Mouse (Mus musculus) kidney, embryonic 15.5 days (tissue): Measurements from ENCODE around the gene Rhebl1. TPM values are rescaled to one million over a fixed set of nuclear protein-coding genes. Genes with fewer than 3 reads are reported as not detected.
A peak's percentile ranks its signal among the peaks of the same experiment; 100 is the strongest.

Experiments
- ATAC-seq: fragments of 200-750 bp; cut with Nextera tagmentation; replicated peaks from 2 replicates; pipeline ENCODE4 v1.8.0; 2017; ENCODE audit warnings: moderate TSS enrichment; ENCODE audit not compliant: low FRiP score
- H3K27ac ChIP-seq: fragments of 300-500 bp; sonication (generic); 2 replicates; pipeline ENCODE4 v1.5.1; 2015; ENCODE audit warnings: mild to moderate bottlenecking, inconsistent platforms
- H3K27me3 ChIP-seq: fragments of 300-500 bp; sonication (generic); 2 replicates; pipeline ENCODE4 v1.6.1; 2015; ENCODE audit warnings: inconsistent platforms
- H3K36me3 ChIP-seq: fragments of 300-500 bp; sonication (generic); 2 replicates; pipeline ENCODE4 v1.6.1; 2015; ENCODE audit warnings: inconsistent platforms
- H3K4me1 ChIP-seq: fragments of 300-500 bp; sonication (generic); 2 replicates; pipeline ENCODE4 v1.6.1; 2015; ENCODE audit warnings: inconsistent platforms
- H3K4me2 ChIP-seq: fragments of 300-500 bp; sonication (generic); 2 replicates; pipeline ENCODE4 v1.6.1; 2015; ENCODE audit warnings: moderate library complexity, mild to moderate bottlenecking, inconsistent platforms
- H3K4me3 ChIP-seq: fragments of 300-500 bp; sonication (generic); replicated peaks from 2 replicates; pipeline ENCODE4 v1.5.1; 2015; ENCODE audit warnings: mild to moderate bottlenecking, inconsistent platforms
- H3K9ac ChIP-seq: fragments of 300-500 bp; sonication (generic); 2 replicates; pipeline ENCODE4 v1.6.1; 2015; ENCODE audit warnings: mild to moderate bottlenecking, inconsistent platforms
- H3K9me3 ChIP-seq: fragments of 300-500 bp; sonication (generic); replicated peaks from 2 replicates; pipeline ENCODE4 v1.6.1; 2016; ENCODE audit warnings: inconsistent platforms
- WGBS: fragments of 180-500 bp; shearing (Covaris S2); methylation state at CpG from one replicate; pipeline ENCODE4 v1.1.7; 2015; ENCODE audit warnings: mixed read lengths; 5-methylcytosine and 5-hydroxymethylcytosine counted together
- polyA plus RNA-seq: library from polyadenylated mRNA; unstranded; fragments of >200 nt; fragmentation: Nextera tagmentation; extraction: Ambion mirVana; gene quantifications from 2 replicates; pipeline ENCODE4 v1.2.1, GENCODE M21; 2015

Rhebl1 gene
- polyA plus RNA-seq, 1 experiment from 2014 or later = 20.5 TPM

- Histone ChIP-seq H3K27me3 (no peaks in the 10 kb centered on the region), H3K4me2 (peak overlapping the region; percentile 97), H3K4me1 (peaks cover 42% of the 10 kb centered on the region), H3K27ac (peak overlapping the region; percentile 98; the same call in 1 of the 2 replicates), H3K9ac (peak overlapping the region; percentile 99), H3K4me3 (peak overlapping the region; percentile 99), H3K9me3 (no peaks in the 10 kb centered on the region), H3K36me3 (peaks cover 32% of the 10 kb centered on the region)
- 32% methylated on average over 11 of the region's 11 CpGs for WGBS
- no peak for ATAC-seq
These were observed 25.8 kb downstream of the Rhebl1 start for GRCm38 (mm10) chr15:98868346-98869063.

DNA sequence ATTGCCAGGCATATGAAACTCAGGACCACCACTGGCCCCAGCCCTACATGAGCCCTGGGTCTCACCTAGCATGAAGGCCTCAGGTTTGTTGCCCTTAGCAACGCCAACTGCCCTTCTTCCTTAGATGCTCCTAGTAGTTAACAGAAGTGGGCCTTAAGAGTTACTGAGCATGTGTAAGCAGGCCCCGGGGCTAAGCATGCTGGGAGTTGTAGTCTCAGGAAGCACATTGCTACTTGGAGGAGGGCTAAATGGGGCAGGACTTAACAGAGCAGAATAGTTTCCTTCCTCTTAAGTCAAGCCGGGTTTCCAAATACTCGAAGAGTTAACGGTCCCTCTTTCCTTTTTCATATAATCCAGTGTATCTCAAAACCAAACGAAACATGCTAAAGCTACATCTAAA is 27.0 kb downstream of the Rhebl1 start:
- H3K9ac ChIP-seq = no peak overlapping the region
- H3K4me1 ChIP-seq = peaks cover 33% of the 10 kb centered on the region
- H3K36me3 ChIP-seq = peaks cover 44% of the 10 kb centered on the region
- ATAC-seq = no peak
- H3K27ac ChIP-seq = no peak overlapping the region
- H3K4me2 ChIP-seq = peak overlapping the region; percentile 97
- no peaks in the 10 kb centered on the region for H3K27me3 ChIP-seq
- H3K9me3 ChIP-seq = no peaks in the 10 kb centered on the region
- WGBS = 54% methylated on average over 6 of the region's 6 CpGs
- H3K4me3 ChIP-seq = 0 out of 2 replicates have a peak overlapping the region, but pooled peaks have one; percentile 99

- 93% methylated on average over 5 of the region's 5 CpGs for WGBS
- peaks cover 52% of the 10 kb centered on the region for H3K36me3 ChIP-seq
- no peak overlapping the region for H3K9ac ChIP-seq
- no peak for ATAC-seq
- H3K4me3 ChIP-seq = no peak overlapping the region
- H3K27ac ChIP-seq = no peak overlapping the region
- no peaks in the 10 kb centered on the region for H3K27me3 ChIP-seq
- H3K9me3 ChIP-seq = no peaks in the 10 kb centered on the region
- H3K4me1 ChIP-seq = peaks cover 33% of the 10 kb centered on the region
- H3K4me2 ChIP-seq = no peak overlapping the region
These were observed 27.8 kb downstream of the Rhebl1 start for GRCm38 (mm10) chr15:98866501-98866900.

- Histone ChIP-seq H3K36me3 (peaks cover 60% of the 10 kb centered on the region), H3K4me3 (no peak overlapping the region), H3K4me2 (no peak overlapping the region), H3K9me3 (no peaks in the 10 kb centered on the region), H3K27me3 (no peaks in the 10 kb centered on the region), H3K9ac (no peak overlapping the region), H3K27ac (no peak overlapping the region), H3K4me1 (peaks cover 33% of the 10 kb centered on the region)
- ATAC-seq = no peak
- WGBS = 98% methylated on average over 8 of the region's 8 CpGs
These were observed 28.6 kb downstream of the Rhebl1 start for GRCm38 (mm10) chr15:98865771-98866170.

DNA sequence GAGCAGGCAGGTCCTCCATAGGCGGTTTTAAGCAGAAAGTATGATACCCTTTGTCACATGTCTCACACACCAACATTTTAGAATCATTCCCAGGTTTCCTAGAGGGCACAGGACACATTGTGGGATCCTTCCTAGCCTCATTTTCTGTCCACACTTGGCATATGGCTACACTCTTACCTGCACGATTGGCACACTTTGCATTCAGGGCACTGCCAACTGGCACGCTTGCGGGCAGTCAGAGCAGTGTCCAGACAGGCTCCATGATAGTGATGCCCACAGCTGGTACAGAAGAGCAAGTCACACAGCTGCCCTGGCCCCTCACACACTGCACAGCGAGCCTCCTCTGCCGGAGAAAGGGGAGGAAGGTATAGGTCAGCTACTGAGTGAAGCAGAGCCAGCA is 29.4 kb downstream of the Rhebl1 start:
- Histone ChIP-seq H3K9me3 (no peaks in the 10 kb centered on the region), H3K36me3 (peaks cover 68% of the 10 kb centered on the region)
- WGBS = 94% methylated on average over 6 of the region's 6 CpGs

DNA sequence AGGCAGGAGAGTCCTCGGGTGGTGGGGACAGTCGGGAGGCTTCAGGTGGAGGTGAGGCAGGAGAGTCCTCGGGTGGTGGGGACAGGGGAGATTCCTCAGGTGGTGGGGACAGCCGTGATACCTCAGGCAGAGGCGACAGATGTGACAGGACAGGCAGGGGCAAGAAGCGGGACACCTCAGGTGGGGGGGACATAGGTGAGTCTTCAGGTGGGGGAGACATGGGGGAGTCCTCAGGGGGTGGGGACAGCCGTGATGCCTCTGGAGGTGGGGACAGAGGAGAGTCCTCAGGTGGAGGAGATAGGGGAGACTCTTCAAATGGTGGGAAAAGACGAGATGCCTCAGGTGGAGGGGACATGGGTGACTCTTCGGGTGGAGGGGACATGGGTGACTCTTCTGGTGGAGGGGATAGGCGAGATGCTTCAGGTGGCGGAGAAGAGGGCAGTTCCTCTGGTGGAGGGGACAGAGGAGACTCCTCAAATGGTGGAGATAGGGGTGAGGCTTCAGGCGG is 30.8 kb downstream of the Rhebl1 start:
- Histone ChIP-seq H3K27me3 (no peaks in the 10 kb centered on the region), H3K4me2 (no peak overlapping the region), H3K4me3 (no peak overlapping the region), H3K9me3 (no peaks in the 10 kb centered on the region), H3K27ac (no peak overlapping the region), H3K36me3 (peaks cover 82% of the 10 kb centered on the region), H3K4me1 (peaks cover 16% of the 10 kb centered on the region), H3K9ac (no peak overlapping the region)
- WGBS = 87% methylated on average over 12 of the region's 12 CpGs
- no peak for ATAC-seq

More for the DNA sequence above, 29.4 kb downstream of the Rhebl1 start:
- H3K4me3 ChIP-seq = no peak overlapping the region
- H3K27me3 ChIP-seq = no peaks in the 10 kb centered on the region
- no peak overlapping the region for H3K9ac ChIP-seq
- peaks cover 30% of the 10 kb centered on the region for H3K4me1 ChIP-seq
- no peak overlapping the region for H3K27ac ChIP-seq
- no peak overlapping the region for H3K4me2 ChIP-seq
- no peak for ATAC-seq

DNA sequence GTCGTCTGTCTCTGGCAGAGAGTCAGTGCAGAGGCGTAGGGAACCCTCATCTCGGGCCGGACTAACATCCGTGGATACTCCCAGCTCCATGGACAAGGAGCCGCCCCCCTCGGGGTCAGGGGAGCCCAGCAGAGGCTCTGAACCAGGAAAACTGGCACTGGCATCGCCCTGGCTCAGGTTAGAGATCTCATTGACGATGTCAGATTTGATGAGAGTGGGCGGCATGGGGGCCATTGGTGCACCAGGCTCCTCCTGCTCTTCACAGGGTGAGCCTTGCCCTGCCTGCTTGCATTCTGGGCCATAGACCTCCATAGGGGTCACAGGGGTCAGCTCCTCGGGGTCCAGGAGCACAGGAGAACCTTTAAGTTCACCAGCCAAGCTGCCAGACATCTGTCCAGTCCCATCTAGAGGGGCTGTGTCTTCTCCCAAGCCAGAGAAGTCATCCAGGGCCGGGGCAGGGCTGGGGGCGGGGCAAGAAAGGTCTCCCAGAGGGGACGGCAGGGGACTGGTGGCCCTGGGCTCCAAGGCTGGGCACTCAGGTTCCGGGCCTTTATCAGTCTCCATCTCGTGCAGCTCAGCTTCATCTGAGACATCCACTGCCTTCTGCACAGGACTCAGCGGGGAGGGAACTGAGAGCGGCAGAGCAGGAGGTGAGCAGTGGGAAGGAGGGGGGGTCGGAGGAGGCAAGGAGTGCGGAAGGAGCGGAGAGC is 32.5 kb downstream of the Rhebl1 start:
- no peak overlapping the region for H3K4me2 ChIP-seq
- H3K4me3 ChIP-seq = no peak overlapping the region
- H3K9ac ChIP-seq = no peak overlapping the region
- no peaks in the 10 kb centered on the region for H3K9me3 ChIP-seq
- H3K4me1 ChIP-seq = peaks cover under 1% of the 10 kb centered on the region; the same call in 1 of the 2 replicates
- ATAC-seq = no peak
- 86% methylated on average over 21 of the region's 21 CpGs for WGBS
- H3K27ac ChIP-seq = no peak overlapping the region
- peaks cover 99% of the 10 kb centered on the region for H3K36me3 ChIP-seq
- H3K27me3 ChIP-seq = no peaks in the 10 kb centered on the region

DNA sequence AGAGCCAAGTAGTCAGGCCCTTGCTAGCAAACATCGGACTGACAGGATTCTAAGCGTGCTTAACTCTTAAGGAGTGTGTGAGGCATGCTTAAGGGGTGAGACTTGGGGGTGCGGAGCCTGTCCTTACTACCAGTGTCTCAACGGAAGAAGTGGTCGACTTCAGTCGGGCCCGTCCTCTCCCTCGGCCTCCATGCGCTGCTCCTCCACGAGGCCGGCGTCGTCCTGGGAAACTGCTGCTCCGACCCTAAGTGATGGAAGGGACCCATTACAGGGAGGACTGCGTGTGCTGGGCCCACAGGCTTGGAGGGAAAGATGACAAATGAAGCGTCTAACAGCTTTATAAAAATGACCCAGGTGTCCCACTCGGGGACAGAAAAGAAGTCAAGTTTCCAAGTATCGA is 33.4 kb downstream of the Rhebl1 start:
- no peaks in the 10 kb centered on the region for H3K4me1 ChIP-seq
- H3K27me3 ChIP-seq = no peaks in the 10 kb centered on the region
- H3K4me3 ChIP-seq = no peak overlapping the region
- H3K36me3 ChIP-seq = peaks cover 100% of the 10 kb centered on the region
- ATAC-seq = no peak
- no peaks in the 10 kb centered on the region for H3K9me3 ChIP-seq
- H3K27ac ChIP-seq = no peak overlapping the region
- no peak overlapping the region for H3K4me2 ChIP-seq
- 93% methylated on average over 18 of the region's 18 CpGs for WGBS
- no peak overlapping the region for H3K9ac ChIP-seq

DNA sequence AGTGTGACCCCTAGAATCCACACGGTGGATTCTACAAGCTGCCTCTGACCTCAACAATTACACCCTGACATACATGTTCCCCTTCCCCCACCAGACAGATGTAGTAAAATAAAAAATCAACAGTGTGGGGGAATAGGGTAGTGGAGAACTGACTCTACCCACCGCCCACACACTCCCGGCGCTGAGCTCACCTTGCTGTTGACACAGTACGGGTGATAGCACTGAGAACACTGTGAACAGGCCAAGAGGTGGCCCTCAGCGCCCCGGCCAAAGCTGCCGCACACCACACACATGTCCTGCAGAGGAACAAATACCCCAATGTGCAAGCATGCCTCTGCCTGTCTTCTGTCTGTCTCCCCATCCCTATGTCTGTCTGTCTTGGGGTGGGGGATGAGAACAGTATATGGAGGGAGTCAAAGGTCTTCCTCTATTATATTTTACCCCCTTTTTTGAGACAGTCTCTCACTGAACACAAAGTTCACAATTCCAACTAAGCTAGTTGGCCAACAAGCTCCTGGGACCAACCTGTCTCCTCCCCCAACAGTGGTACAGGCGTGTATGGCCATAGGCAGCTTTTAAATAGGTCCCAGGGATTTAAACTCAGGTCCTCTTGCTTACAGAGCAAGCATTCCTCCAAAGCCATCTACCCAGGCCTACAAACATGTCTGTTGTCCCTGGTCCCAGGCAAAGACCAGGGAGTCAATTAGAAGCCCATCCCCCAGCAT is 34.9 kb downstream of the Rhebl1 start:
- Histone ChIP-seq H3K9ac (no peak overlapping the region), H3K27ac (no peak overlapping the region), H3K9me3 (no peaks in the 10 kb centered on the region), H3K36me3 (peaks cover 100% of the 10 kb centered on the region), H3K27me3 (no peaks in the 10 kb centered on the region), H3K4me1 (no peaks in the 10 kb centered on the region), H3K4me2 (no peak overlapping the region), H3K4me3 (no peak overlapping the region)
- 69% methylated on average over 9 of the region's 9 CpGs for whole genome bisulfite sequencing
- ATAC-seq = no peak

DNA sequence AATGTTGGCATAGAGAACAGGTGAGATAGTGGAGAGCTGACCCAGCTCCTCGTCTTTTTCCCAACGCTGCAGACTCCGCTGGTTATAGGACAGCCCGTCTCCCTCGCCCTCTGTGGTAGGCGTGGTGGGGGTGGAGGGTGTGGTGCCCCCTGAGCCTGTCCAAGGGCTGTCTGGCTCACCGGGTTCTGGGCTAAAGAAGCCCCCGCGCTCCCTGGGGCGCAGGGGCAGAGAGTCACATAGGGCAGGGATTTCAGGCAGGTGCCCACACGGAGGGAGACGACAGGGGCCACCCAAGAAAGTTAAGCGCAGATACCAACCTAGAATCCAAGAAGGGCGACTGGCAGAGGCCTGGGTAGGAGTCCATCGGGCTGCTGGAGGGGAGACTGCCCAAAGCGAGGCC is 40.1 kb downstream of the Rhebl1 start:
- H3K27me3 ChIP-seq = no peaks in the 10 kb centered on the region
- no peak overlapping the region for H3K9ac ChIP-seq
- H3K9me3 ChIP-seq = no peaks in the 10 kb centered on the region
- 93% methylated on average over 16 of the region's 16 CpGs for WGBS
- H3K4me2 ChIP-seq = no peak overlapping the region
- no peak overlapping the region for H3K4me3 ChIP-seq
- ATAC-seq = no peak
- no peak overlapping the region for H3K27ac ChIP-seq
- H3K4me1 ChIP-seq = no peaks in the 10 kb centered on the region
- peaks cover 100% of the 10 kb centered on the region for H3K36me3 ChIP-seq

DNA sequence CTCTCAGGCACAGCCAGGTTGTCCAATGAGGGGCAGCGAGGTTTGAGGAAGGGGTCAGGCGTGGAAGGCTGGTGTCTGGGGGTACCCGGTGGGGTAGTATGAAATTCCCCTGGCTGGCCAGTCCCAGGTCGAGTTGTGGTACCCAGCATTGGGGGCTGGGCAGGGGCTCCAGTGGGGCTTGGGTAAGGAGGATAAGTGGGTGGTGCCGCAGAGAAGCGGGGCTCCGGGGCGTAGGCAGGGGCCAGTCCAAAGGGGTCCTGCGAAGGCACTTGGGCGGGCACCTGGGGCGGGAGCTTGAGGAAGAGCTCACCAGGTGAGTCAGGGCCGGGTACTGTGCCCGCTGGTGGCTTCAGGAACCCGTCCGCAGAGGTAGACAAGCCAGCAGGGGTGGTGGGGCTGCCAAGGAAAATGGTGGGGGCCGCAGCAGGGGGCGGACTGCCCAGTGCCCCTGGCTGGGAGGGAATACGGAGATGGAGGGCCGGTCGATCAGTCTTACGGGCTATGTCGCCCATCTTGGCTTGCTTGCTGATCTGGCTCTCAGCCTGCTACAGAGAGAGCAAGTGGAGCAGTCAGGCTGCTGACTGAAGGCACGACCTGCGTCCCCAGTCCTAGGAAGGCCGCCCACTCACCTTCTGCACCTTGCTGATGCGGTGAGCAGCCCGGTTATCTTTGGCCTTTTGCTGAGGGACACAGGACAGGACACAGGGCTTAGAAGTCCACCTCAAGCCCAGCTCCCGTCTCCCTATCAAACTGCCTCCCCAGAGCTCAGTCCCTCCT is 41.0 kb downstream of the Rhebl1 start:
- Histone ChIP-seq H3K27me3 (no peaks in the 10 kb centered on the region), H3K36me3 (peaks cover 100% of the 10 kb centered on the region), H3K9ac (no peak overlapping the region), H3K27ac (no peak overlapping the region), H3K4me2 (no peak overlapping the region), H3K4me1 (no peaks in the 10 kb centered on the region), H3K4me3 (no peak overlapping the region), H3K9me3 (no peaks in the 10 kb centered on the region)
- WGBS = 95% methylated on average over 28 of the region's 28 CpGs
- no peak; the same call in 1 of the 2 replicates for ATAC-seq
